Mouse (Mus musculus) E14TG2a.4 (cell line): ENCODE data around the gene Adamtsl2.

Experiments used
- H3K27me3 ChIP-seq: 2 replicates; pipeline ENCODE4 v1.6.1; 2014; ENCODE audit warnings: low read length, control low read depth; ENCODE audit not compliant: insufficient read depth
- H3K36me3 ChIP-seq: 2 replicates; pipeline ENCODE4 v1.6.1; 2014; ENCODE audit warnings: low read length, control low read depth; ENCODE audit not compliant: insufficient read depth
- H3K4me1 ChIP-seq: replicated peaks from 2 replicates; pipeline ENCODE4 v1.6.1; 2014; ENCODE audit warnings: low read depth, low read length, control low read depth
- H3K4me3 ChIP-seq: replicated peaks from 2 replicates; pipeline ENCODE4 v1.5.1; 2014; ENCODE audit warnings: mild to moderate bottlenecking, low read length
- H3K9me3 ChIP-seq: 2 replicates; pipeline ENCODE4 v1.6.1; 2014; ENCODE audit warnings: low read length, control low read depth
- CTCF ChIP-seq: conservative IDR thresholded peaks from 2 replicates; pipeline ENCODE4 v1.5.1; 2014; ENCODE audit warnings: low read length
- NANOG ChIP-seq: IDR thresholded peaks from 2 replicates; pipeline ENCODE4 v1.6.1; 2014; ENCODE audit warnings: borderline replicate concordance, low read length, mixed read lengths
- POU5F1 ChIP-seq: IDR thresholded peaks from 2 replicates; pipeline ENCODE4 v1.6.1; 2014; ENCODE audit warnings: low read length, borderline replicate concordance

Adamtsl2 gene

DNA sequence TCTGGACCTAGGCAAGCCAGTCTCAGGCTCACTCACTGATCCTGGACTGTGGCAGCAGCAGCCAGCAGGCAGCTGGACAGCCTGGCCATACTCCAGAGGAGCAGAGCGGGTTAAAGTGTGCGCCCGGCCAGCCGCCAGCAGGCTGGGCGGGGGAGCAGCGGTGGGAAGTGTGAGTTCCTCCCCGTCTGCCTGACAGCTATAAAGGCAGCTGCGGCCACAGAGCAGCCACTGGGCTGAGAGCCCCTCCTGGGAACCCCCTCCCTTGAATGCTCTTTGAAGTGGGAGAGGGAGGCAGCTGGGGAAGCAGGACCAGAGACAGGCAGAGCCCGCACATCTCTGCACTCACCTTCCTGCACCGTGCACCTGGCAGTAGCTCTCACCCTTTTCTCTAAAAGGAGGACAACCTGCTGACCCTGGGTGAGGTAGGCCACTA lies at the start of gene Adamtsl2:
Gene Adamtsl2, plus strand, starts transcription at position 228 of the 433 bp plus-strand sequence.
- Histone ChIP-seq H3K36me3 (no peaks in the 10 kb centered on the region), H3K9me3 (no peaks in the 10 kb centered on the region), H3K27me3 (peaks cover 12% of the 10 kb centered on the region), H3K4me3 (peak within 1 kb of the TSS; percentile 41; the same call in 1 of the 2 replicates), H3K4me1 (peaks cover 7% of the 10 kb centered on the region; the same call in 1 of the 2 replicates)
- TF ChIP-seq CTCF (no peak), NANOG (no peak), POU5F1 (no peak)

DNA sequence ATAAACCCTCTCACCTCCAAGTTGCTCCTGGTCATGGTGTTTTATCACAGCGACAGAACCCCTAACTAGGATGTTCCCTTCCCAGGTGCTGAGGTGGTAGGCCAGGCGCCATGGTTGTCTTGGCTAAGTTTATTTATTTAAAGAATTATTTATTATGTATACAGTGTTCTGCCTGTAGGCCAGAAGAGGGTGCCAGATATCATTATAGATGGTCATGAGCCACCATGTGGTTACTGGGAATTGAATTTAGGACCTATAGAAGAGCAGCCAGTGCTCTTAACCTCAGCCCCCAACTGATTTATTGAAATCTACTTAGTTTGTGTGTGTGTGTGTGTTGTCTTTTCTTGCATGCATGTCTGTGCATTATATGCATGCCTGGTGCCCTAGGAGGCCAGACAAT lies 46.8 kb upstream of the Adamtsl2 start:
- Histone ChIP-seq H3K9me3 (no peaks in the 10 kb centered on the region), H3K4me1 (peaks cover 22% of the 10 kb centered on the region), H3K36me3 (no peaks in the 10 kb centered on the region), H3K27me3 (peaks cover 32% of the 10 kb centered on the region), H3K4me3 (no peak overlapping the region)
- TF ChIP-seq POU5F1 (no peak), CTCF (no peak), NANOG (no peak)

DNA sequence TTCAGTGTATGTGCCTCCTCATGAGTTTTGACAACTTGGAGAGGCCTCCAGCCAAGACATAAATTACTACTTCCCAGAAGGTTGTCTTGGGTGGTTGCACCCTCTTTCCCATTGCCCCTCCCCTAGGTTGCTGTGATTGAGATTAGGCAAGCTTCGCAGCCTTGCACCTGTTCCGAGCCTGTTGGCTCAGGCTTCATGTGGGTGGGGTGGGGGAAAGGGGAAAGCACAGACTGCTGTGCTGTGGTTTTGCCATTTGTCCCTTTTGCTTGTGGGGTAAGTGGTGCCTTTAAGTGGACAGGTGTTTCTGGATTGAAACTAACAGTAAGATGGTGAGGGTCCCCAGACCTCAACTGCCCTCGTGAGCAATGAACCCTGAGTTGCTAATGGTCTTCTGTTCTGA lies 43.2 kb upstream of the Adamtsl2 start:
- H3K27me3 ChIP-seq, result 0 out of 2 replicates have a peak, but pooled peaks cover 3% of the 10 kb centered on the region
- peaks cover 18% of the 10 kb centered on the region for H3K4me1 ChIP-seq
- no peak overlapping the region for H3K4me3 ChIP-seq
- H3K9me3 ChIP-seq, result no peaks in the 10 kb centered on the region
- no peaks in the 10 kb centered on the region for H3K36me3 ChIP-seq
- TF ChIP-seq NANOG (no peak), POU5F1 (no peak), CTCF (no peak)

DNA sequence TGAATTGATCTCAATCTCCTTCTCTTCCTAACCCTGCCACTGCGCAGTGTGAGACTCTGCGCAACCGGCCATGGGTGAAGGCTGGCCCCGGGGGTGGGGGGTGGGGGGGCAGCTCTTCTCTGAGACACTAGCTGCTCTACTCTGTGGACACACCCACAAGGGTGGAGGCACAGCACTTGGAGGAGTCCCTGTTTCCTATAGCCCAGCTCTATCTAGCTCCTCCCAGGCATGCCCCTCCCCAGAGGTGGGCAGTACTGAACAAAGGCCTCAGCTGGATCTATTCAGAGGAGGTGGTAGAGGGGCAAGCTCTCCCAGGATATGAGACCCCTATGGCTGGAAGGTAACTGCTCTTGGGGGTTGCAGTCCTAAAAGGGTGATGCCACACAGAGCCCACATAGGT lies 42.2 kb upstream of the Adamtsl2 start:
- H3K4me3 ChIP-seq, result no peak overlapping the region
- peaks cover 17% of the 10 kb centered on the region for H3K4me1 ChIP-seq
- H3K9me3 ChIP-seq, result no peaks in the 10 kb centered on the region
- no peak for TF ChIP-seq NANOG
- no peak for TF ChIP-seq CTCF
- no peak for TF ChIP-seq POU5F1
- H3K27me3 ChIP-seq, result 0 out of 2 replicates have a peak, but pooled peaks cover 3% of the 10 kb centered on the region
- H3K36me3 ChIP-seq, result no peaks in the 10 kb centered on the region

DNA sequence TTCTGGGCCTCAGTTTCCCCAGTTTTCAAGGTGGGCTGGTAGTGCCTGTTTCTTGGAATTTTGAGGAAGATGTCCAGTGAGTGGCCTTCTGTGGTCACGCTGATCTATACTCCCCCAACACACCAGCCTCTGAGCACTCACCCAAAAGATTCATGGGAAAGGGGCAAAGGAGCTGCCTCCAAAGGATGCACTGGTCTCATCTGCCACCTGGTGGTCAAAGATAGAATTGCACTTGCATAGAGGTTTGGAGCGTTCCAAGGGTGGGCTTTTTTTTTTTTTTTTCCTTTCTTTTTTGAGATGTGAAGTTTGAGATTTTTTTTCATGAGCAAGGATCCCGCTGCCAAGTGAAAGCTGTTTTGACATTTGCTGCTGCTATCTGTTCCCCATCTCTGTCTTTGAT lies 40.6 kb upstream of the Adamtsl2 start:
- Histone ChIP-seq H3K4me1 (peaks cover 14% of the 10 kb centered on the region), H3K4me3 (no peak overlapping the region), H3K27me3 (0 out of 2 replicates have a peak, but pooled peaks cover 3% of the 10 kb centered on the region), H3K9me3 (no peaks in the 10 kb centered on the region), H3K36me3 (no peaks in the 10 kb centered on the region)
- TF ChIP-seq CTCF, result peak; percentile 98
- TF ChIP-seq POU5F1, result no peak
- TF ChIP-seq NANOG, result no peak

DNA sequence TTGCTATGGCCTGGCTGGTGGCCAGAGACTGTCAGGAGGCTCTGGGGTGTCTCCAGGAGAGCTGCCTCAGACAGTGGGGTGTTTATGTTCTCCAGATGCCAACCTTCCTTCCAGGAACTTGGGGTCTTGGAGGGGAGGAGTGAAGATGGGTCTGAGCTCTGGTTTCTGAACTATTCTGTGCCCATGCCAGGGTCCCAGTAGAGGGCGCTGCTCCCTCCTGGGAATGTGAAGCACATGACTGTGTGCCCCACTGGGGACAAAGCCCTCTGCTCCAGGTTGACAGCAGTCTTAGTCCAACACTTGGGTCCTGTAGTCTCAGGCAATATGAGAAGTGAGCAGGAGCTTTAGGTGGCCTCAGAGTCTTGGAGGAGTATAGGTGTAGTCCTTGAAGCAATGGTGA lies 39.9 kb upstream of the Adamtsl2 start:
- 0 out of 2 replicates have a peak, but pooled peaks cover 3% of the 10 kb centered on the region for H3K27me3 ChIP-seq
- no peaks in the 10 kb centered on the region for H3K36me3 ChIP-seq
- peak; percentile 60 for TF ChIP-seq CTCF
- TF ChIP-seq POU5F1, result no peak
- TF ChIP-seq NANOG, result no peak
- peaks cover 14% of the 10 kb centered on the region for H3K4me1 ChIP-seq
- H3K4me3 ChIP-seq, result no peak overlapping the region
- H3K9me3 ChIP-seq, result no peaks in the 10 kb centered on the region

DNA sequence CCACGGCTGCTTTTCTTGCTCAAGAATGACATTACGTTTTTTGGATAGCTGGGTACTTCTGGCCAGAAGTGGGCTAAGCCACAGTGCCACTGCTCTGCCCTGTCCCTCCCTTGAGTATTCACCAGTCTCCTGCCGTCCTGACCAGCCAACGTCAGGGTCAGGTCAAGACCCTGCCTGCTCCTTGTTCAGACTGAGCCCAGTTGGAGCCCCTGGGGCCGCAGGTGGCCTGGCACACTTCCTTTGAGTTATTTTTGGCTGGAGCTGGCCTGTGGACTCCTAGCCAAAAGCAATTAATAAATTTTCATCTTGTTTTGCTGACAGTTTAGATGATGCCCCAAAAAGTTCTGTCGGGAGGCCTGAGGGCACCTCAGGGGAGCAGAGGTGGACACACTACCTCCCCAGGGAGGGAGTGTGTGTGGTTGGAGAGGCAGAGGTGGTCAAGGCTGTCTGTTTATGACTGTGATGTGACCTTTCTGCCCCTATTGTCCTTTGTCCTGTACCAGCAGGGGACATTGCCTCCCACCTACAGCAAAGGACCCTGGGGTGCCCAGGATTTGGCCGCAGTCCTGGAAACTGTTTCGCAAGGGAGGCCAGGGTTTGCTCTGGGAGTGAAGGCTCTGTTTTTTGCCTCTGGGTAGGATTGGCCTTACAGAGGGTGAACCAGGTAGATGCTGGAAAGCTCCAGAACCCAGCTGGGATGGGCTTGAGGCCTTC lies 36.9 kb upstream of the Adamtsl2 start:
- no peaks in the 10 kb centered on the region for H3K36me3 ChIP-seq
- H3K27me3 ChIP-seq, result no peaks in the 10 kb centered on the region
- H3K4me3 ChIP-seq, result no peak overlapping the region
- H3K4me1 ChIP-seq, result peaks cover 6% of the 10 kb centered on the region
- TF ChIP-seq POU5F1 (no peak), NANOG (no peak), CTCF (no peak)
- H3K9me3 ChIP-seq, result no peaks in the 10 kb centered on the region

DNA sequence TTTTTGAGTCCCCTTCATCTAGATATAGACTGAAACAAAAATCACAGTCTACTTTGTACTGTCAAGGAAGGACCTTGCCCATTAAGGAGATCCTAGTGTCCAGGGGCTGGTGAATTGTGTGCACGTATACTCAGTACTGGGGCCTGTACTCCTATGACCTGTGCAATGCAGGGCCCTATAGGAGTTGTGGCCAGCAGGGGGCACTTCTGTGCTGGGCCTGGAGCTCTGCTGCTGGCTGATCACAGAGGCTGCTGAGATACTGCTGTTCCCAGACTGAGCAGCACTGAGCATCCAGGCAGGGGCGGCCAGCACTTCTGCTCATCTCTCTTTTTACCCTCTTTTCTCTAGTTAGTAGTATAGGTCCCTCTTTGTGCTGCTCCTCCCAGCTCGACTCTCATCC lies 35.7 kb upstream of the Adamtsl2 start:
- Histone ChIP-seq H3K4me1 (peaks cover 1% of the 10 kb centered on the region; the same call in 1 of the 2 replicates), H3K9me3 (no peaks in the 10 kb centered on the region), H3K27me3 (no peaks in the 10 kb centered on the region), H3K4me3 (no peak overlapping the region), H3K36me3 (no peaks in the 10 kb centered on the region)
- TF ChIP-seq POU5F1 (no peak), CTCF (peak; percentile 58)
